Mouse (Mus musculus): Measurements from ENCODE around the gene Gm5767. TPM values are rescaled to one million over a fixed set of nuclear protein-coding genes. Genes with fewer than 3 reads are reported as not detected.
"Not testable (repeated sequence)": the region's sequence is repeated elsewhere in the genome, so short reads cannot be mapped to it uniquely, and the experiment has no call there.

Gm5767 gene
- total RNA-seq, 1 experiment from 2014 or later = not detected

DNA sequence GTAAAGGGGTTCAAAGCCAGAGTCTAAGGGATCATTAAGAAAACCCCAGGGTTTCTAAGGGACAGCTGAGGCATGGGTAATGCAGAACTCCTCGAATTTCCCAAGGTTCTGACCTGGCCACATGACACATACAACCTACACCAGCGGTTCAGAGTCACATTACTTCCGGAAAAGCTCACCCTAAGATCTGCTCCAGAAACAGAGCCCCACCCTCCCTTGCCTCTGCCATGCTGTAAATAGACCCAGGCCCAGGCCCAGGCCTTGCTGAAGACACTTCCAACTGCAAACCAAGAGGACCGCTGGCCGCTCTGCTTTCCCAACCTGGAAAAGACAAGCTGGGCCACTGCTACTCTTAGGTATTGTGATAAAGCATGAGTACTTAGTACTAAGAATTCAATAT is 34.3 kb downstream of the Gm5767 start:
- DNase-seq = no peak

DNA sequence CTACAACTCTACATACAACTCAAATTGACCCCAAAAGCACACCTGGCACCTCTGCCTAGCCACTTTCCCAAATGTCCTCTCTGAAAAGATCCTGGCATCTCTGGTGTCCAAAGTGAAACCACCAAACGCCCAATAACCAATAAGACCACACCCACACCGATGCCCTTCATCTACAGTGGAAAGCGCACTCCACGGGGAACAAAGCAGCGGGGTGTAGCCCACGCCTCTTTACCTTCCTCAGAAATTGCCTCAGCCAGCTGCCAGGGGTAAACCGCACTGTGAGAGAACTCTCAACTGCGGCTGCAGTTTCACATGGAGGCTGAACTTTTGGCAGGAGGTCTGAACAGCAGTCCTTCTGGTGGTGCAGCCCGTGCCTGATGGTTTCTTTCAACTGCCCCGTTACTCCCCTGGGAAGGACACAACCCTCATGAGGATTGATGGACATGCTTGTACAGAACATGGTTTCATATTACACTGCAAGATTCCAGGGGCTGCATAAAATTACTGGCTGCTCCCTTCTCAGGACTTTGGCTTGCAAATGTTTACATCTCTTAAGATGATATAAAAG is 35.0 kb downstream of the Gm5767 start:
- peak; percentile 58 for DNase-seq

DNA sequence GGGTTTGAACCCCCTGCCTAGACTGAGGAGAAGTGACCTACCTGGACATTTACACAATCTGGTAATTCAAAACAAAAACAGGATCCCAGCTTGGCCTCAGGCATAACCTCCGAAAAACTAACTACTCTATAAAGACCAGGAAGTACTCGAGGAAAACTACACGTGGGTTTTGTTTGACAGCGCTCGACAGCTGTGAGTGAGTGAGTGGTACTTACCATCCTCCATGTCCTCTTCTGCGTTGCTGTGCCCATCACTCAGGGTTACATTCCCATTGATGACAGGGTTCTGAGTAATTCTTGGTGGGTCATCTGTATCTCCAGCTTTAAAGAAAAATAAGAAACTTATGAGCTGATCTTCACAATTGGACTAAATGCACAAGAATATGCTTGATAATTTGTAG is 35.7 kb downstream of the Gm5767 start:
- DNase-seq = no peak

DNA sequence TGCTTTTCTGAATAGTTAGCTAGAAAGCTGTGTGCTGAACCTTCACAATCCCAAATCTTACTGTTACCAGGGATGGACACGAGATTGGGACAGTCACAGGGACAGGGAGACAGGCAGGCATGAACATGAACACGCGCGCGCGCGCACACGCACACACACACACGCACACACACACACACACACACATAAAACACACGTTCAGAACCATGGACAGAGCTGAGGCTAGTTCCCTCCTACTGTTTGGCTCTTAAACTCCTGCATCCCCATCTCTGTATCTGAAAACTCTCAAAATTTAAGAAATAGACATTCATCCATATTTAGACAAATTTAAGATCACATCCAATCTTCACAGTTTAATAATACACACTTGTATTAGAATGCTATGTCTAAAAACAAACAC is 37.2 kb downstream of the Gm5767 start:
- DNase-seq = no peak

DNA sequence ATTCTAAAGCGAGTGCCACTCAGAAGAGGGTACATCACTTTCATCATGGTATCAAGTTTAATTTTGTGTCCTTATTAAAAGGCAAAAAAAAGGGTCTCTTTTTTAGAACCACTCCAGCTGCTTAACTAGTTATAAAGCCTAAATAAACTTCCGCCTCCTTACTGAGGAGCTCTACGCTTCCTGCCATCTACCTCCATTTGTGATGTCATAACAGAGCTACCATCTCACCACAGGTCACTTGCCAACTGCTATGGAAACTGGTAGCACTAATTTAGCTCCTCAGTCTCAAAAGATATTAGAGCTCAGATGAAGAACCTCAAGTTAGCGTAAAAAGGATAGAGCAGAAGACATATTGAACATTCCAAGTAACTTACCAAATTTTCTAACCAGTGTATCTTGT is 39.9 kb downstream of the Gm5767 start:
- no peak for DNase-seq

DNA sequence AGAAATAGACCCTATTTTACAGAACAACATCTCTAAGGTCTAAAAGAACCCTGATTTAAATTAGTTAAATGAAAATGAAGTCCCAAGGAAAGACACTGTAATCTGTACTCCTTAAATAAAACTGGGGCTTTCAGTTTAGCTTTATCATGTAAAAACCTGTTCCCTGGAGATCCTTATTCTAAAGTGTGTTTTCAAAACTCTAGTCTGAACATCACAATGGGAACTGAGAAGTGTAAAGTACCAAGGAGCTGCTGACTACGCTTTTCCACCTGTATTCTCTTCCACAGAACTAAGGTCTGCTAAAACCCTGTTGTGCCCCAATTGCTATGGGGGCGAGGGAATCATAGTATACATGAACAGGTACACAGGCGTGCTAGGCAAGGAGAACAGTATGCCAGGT is 43.5 kb downstream of the Gm5767 start:
- no peak for DNase-seq

DNA sequence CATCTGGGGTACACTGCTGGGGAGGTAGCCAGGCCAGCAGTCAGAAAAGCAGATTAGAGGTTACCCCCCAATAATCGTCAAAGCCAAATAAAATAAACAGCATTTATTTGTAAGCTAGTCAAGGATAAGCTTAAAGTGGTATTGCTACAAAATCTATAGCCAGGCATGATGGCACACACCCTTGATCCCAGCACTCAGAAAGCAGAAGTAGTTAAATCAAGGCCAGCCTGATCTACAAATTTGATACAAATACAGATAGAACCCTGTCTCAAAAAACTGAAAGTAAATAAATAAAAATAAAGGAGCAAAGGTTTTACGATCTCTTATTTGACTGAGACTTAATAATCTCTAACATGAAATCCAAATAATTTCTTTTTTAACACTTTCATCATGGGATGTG is 45.2 kb downstream of the Gm5767 start:
- DNase-seq = no peak

DNA sequence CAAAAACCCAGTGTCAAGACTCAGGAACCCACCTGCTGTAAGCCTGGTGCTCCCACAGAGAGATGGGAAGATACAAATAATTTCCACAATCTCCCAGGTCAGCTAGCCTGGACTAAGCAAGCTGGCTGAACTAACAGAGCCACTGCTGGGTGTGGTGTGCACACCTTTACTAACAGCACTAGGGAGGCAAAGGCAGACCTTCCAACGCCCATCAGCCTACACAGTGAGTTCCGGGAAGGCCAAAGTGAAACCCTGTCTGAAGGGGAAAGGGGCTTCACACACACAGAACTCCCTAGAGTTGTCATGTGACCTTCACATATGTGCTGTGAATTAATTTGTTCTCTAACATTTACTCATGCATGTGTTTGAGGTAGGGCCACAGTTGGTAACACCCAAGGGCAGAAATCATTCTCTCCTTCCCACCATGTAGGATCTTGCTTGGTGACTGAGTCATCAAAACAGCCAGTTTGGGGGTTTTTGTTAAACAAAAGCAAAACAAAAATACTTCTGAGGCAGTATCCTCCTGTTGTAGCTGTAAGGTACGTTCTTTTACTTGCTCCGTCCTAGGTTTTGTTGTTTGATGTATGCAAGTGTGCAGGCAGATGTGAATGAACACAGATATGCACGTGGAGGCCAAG is 47.7 kb downstream of the Gm5767 start:
- DNase-seq = no peak

DNA sequence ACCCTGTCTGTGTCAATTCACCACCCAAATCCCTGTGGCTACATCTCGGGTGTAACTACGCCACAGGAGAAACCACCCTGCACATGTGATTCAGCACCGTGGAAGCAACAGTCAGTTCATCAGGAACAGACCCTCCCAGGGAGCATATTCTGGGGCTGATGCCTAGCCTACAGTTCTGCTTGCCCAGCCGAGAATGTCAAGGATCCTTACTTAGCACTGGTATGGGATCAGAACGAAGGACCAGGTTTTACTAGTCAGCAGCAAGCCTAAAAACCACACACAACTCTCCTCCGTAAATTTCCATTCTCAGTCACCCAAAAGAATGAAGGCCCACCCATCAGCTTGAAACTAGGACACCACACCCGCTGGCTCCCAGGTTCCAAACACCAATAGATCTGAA is 51.1 kb downstream of the Gm5767 start:
- no peak for DNase-seq

DNA sequence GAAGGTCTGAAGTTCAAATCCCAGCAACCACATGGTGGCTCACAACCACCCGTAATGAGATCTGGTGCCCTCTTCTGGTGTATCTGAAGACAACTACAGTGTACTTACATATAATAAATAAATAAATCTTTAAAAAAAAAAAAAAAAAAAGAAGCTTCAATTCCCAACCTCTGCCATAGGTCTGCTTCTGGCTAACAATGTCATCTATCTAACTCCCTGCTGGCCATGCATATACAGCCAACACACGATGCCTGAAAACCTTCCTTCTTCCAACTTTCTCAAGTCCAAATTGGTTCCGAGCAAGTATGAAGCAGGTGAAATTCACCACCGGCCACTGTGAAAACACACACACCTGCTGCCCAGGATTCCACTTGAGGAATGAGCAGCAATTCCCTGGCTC is 51.9 kb downstream of the Gm5767 start:
- not testable (repeated sequence) for DNase-seq

Other genes with a start within 250 kb of the Gm5767 start
- 18.8 and 21.0 TPM in 2 replicates for gene Mettl22, start 210.0 kb upstream of the Gm5767 start, total RNA-seq (2021)
- gene Abat, start 167.3 kb upstream of the Gm5767 start, total RNA-seq (2021) = 27.5 and 49.6 TPM in 2 replicates
- gene Pmm2, start 43.1 kb upstream of the Gm5767 start, total RNA-seq (2021) = 74.6 and 75.4 TPM in 2 replicates
- gene Tmem186, start 43.1 kb upstream of the Gm5767 start, total RNA-seq (2021) = 22.9 and 23.8 TPM in 2 replicates
- 74.9 and 85.9 TPM in 2 replicates for gene Carhsp1, start 8.6 kb upstream of the Gm5767 start, total RNA-seq (2021)
- 104 and 117 TPM in 2 replicates for gene Usp7, start 111.5 kb downstream of the Gm5767 start, total RNA-seq (2021)
- gene 1810013L24Rik, start 149.3 kb downstream of the Gm5767 start, total RNA-seq (2021) = 67.6 and 73.0 TPM in 2 replicates